Mouse (Mus musculus): ENCODE measurements around the gene Ubl7.
"Not testable (repeated sequence)": the region's sequence is repeated elsewhere in the genome, so short reads cannot be mapped to it uniquely, and the experiment has no call there.

Gene Ubl7

GRCm38 (mm10) chr9:57910254-57911160 is at the start of gene Ubl7:
Ubl7 (plus strand) TSS chr9:57910979.
- peak; percentile 93 to 95 for DNase-seq

GRCm38 (mm10) chr9:57861951-57862471 is 48.8 kb upstream of the Ubl7 start:
- peak; percentile 47 to 67 for DNase-seq

- DNase-seq: no peak
These were observed 46.4 kb upstream of the Ubl7 start for GRCm38 (mm10) chr9:57864336-57864735.

GRCm38 (mm10) chr9:57866530-57866929 is 44.2 kb upstream of the Ubl7 start:
- peak in 1 of 2 experiments; percentile 6 for DNase-seq

- DNase-seq: no peak
These were observed 43.5 kb upstream of the Ubl7 start for GRCm38 (mm10) chr9:57867236-57867635.

GRCm38 (mm10) chr9:57867880-57868279 is 42.9 kb upstream of the Ubl7 start:
- no peak for DNase-seq

GRCm38 (mm10) chr9:57868767-57869166 is 42.0 kb upstream of the Ubl7 start:
- DNase-seq: no peak

GRCm38 (mm10) chr9:57870273-57870816 is 40.4 kb upstream of the Ubl7 start:
- no peak for DNase-seq

GRCm38 (mm10) chr9:57874134-57874533 is 36.6 kb upstream of the Ubl7 start:
- no peak for DNase-seq

GRCm38 (mm10) chr9:57874994-57875393 is 35.8 kb upstream of the Ubl7 start:
- DNase-seq: no peak

GRCm38 (mm10) chr9:57879213-57879612 is 31.6 kb upstream of the Ubl7 start:
- no peak for DNase-seq

GRCm38 (mm10) chr9:57880278-57880677 is 30.5 kb upstream of the Ubl7 start:
- no peak for DNase-seq

GRCm38 (mm10) chr9:57881781-57882180 is 29.0 kb upstream of the Ubl7 start:
- not testable (repeated sequence) for DNase-seq

- DNase-seq: no peak
These were observed 27.4 kb upstream of the Ubl7 start for GRCm38 (mm10) chr9:57883413-57883812.

GRCm38 (mm10) chr9:57888119-57888518 is 22.7 kb upstream of the Ubl7 start:
- no peak for DNase-seq

GRCm38 (mm10) chr9:57900478-57900877 is 10.3 kb upstream of the Ubl7 start:
- no peak for DNase-seq

- DNase-seq: no peak
These were observed 9.6 kb upstream of the Ubl7 start for GRCm38 (mm10) chr9:57901197-57901596.

- DNase-seq: no peak
These were observed 9.2 kb upstream of the Ubl7 start for GRCm38 (mm10) chr9:57901601-57902000.

GRCm38 (mm10) chr9:57902132-57902531 is 8.6 kb upstream of the Ubl7 start:
- no peak for DNase-seq

- no peak for DNase-seq
These were observed 7.1 kb upstream of the Ubl7 start for GRCm38 (mm10) chr9:57903589-57904249.

GRCm38 (mm10) chr9:57904250-57904644 is 6.5 kb upstream of the Ubl7 start:
- DNase-seq: no peak

GRCm38 (mm10) chr9:57907206-57907605 is 3.6 kb upstream of the Ubl7 start:
- DNase-seq: no peak

GRCm38 (mm10) chr9:57912571-57912970 is 1.8 kb downstream of the Ubl7 start:
- no peak for DNase-seq

Data from lung, postnatal 4 days (tissue).